Mouse (Mus musculus): ENCODE results near the gene Galm. TPM values are rescaled to one million over a fixed set of nuclear protein-coding genes. Genes with fewer than 3 reads are reported as not detected.

Gene Galm
- total RNA-seq, 1 experiment from 2014 or later, result 12.1 TPM

DNA sequence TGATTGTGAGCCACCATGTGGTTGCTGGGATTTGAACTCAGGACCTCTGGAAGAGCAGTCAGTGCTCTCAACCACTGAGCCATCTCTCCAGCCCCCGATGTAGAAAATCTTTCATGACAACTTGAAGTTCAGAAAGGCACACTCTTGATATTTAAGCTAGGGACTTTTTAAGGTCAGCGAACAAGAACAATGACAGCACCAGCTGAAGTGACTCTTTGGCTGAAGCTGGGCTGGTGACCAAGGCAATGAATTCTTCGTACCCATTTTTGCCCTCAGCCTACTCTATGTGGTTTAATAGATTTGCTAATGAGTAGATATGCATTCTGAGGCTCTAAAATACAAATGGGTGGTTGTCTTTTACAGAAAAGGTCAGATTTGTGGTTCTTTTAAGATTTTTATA, 6.9 kb upstream of the Galm start:
- ATAC-seq (replicated peaks in 1 of 2; ENCODE audit: insufficient read depth in 1 of 2, low FRiP score in 2 of 2, low TSS enrichment in 1 of 2, low read depth in 1 of 2, poor library complexity in 2 of 2, severe bottlenecking in 2 of 2), result no peak

DNA sequence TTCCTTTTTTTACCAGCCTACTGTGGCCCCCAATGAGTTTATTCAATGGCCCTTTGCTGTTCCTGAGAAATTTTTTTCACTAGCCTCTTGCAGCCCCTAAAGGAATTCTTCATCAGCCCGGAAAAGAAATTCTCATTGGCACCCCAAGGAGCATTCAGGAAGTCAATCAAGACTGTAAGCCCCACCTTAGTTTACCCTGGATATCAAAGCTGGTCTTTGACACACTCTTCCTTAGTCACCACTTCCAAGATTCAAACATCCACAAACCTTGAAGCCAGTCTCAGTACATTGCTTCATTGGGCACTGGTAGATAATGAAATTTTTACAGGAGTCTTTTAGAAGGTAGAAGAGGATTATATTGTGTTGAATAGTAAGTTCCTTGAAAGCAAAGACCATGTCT, 5.4 kb upstream of the Galm start:
- no peak for ATAC-seq (replicated peaks in 1 of 2; ENCODE audit: insufficient read depth in 1 of 2, low FRiP score in 2 of 2, low TSS enrichment in 1 of 2, low read depth in 1 of 2, poor library complexity in 2 of 2, severe bottlenecking in 2 of 2)

DNA sequence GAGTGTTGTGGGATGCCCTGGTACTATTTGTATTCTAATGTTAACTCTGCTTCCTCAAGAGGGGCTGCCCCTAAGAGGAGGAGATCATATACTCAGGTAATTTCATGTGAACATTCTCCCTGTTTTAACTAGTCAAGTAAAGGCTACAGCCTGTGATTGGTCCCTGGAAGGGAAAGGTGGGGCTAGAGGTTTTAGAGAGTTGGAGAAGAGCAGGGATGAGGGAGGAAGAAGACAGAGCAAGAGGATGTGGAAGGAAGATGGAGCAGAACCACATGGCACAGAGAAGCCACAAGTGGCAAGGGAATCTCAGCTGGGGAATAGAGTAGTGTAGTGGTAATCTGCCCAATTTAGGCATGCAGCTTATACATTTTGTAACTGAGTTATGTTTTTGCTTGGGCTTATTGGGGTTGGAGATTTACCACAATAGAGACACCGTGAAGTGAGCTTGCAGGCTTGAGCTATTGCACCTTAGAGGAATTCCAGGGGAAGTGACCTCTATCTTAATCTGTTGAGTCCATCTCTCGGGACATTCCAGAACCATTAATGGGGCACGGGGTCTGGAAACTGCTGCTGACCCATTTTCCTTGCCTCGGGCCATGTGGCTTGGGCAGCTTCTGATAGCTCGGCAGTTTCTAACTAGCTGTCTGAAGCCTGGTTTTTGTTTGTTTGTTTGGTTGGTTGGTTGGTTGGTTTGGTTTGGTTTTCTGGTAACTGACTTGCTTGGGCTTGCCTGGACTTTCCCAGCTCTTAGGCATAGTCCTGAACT, 2.1 kb upstream of the Galm start:
- ATAC-seq (replicated peaks in 1 of 2; ENCODE audit: insufficient read depth in 1 of 2, low FRiP score in 2 of 2, low TSS enrichment in 1 of 2, low read depth in 1 of 2, poor library complexity in 2 of 2, severe bottlenecking in 2 of 2), result no peak

DNA sequence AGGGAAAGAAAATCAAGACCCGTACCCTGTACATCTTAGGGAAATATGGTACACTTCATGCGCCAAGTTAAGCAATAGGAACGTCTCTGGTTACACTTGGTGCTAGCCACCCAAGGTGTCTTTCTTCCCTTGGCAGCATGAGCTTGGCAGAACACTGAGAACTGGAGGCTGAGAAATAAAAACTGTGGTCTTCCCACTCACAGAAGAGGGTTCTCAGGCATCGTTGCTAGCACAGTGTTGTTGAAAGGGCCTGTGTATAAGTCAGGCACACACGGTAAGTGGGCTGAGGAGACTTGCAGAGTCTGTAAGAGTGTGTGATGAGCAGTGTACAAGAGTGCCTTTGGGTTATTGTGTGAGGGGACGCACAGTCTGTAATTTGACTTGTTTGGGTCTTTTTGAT, 1.1 kb upstream of the Galm start:
- no peak for ATAC-seq (replicated peaks in 1 of 2; ENCODE audit: insufficient read depth in 1 of 2, low FRiP score in 2 of 2, low TSS enrichment in 1 of 2, low read depth in 1 of 2, poor library complexity in 2 of 2, severe bottlenecking in 2 of 2)

DNA sequence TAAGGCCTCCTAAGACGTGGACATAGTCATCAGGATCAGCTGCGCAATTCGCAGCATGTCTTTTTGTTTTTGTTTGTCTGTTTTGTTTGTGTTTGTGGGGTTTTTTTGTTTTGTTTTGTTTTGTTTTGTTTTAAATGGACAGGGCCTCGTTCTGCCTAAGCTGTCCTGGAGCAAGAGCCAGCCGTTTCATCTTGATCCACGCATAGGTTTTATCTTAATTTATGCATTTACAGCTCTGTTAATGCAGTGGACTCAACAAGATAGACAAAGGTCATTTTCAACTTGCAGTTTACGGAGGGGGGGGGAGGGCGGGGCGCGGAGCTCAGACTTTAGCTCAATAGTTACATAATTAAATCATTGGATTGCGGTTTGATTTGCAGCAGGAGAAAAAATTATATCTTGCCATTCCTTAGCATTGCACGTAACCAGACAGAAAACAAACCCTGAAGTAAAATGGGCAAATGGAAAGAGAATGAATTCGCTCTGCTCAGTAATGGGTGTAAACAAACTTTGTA, 1.3 kb downstream of the Galm start:
- no peak for ATAC-seq (replicated peaks in 1 of 2; ENCODE audit: insufficient read depth in 1 of 2, low FRiP score in 2 of 2, low TSS enrichment in 1 of 2, low read depth in 1 of 2, poor library complexity in 2 of 2, severe bottlenecking in 2 of 2)

DNA sequence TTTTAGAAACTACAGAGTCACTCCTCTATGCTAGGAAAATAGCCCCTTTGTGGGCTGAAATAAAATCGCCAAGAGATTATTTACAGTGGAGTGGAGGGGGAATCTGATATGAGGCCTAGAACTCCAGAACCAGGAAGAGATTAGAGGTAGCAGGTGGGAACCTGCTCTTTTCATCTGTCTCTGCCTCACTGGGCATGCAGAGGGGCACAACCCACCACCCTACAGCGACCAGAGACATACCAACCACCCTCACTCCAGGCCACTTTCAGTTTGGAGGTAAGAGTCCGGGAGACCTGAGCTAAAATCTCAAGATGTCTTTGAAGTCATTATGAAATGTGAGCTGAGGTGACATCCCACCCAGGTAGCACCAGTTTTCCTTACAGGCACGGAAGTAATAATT, 2.1 kb downstream of the Galm start:
- no peak for ATAC-seq (replicated peaks in 1 of 2; ENCODE audit: insufficient read depth in 1 of 2, low FRiP score in 2 of 2, low TSS enrichment in 1 of 2, low read depth in 1 of 2, poor library complexity in 2 of 2, severe bottlenecking in 2 of 2)

DNA sequence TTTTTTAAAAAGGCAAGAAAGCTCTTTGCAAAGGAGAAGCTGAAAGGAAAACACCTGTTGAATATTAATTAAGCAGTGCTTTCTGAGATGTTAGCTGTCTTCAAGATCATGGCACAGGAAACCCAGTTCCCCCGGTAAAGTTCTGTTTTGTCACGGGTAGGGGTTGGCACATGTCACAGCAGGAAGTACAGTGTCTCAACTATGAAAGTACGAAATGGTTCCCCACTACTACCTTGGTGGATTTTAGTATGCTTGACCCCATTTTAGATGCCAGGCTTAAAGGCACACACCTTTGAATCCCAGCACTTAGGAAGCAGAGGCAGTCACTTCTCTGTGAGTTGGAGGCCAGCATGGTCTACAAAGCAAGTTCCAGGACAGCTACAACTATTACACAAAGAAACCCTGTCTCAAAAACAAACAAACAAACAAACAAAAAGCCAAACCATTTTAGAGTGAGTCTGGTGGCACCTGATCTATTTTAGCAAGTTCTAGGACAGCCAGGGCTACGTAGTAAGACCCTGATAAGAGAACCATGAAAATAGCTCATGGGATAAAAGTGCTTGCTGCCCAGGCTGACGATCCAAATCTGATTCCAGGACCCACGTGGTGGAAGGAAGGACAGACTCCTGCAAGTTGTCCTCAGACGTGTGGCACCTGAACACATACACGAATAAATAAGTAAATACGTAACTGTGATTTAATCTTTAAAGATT, 3.6 kb downstream of the Galm start:
- ATAC-seq (replicated peaks in 1 of 2; ENCODE audit: insufficient read depth in 1 of 2, low FRiP score in 2 of 2, low TSS enrichment in 1 of 2, low read depth in 1 of 2, poor library complexity in 2 of 2, severe bottlenecking in 2 of 2), result peak in 1 of 2 experiments; percentile 43; a peak in 1 of 4 replicates

DNA sequence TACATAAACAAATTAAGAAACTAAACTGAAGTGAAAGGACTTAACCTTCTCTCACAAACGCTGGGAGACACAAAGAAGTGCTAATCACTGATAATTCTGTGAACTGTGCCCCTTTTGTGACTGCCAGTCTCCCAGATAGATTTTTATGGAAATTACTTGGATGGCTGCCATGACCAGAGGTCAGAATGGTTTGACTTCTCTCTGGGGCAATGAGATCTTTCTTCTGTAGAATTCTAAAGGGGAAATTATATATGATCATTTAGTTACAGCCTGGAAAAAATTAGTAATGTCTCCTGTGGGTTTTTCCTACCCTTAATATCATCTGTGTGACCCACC, 4.1 kb downstream of the Galm start:
- no peak for ATAC-seq (replicated peaks in 1 of 2; ENCODE audit: insufficient read depth in 1 of 2, low FRiP score in 2 of 2, low TSS enrichment in 1 of 2, low read depth in 1 of 2, poor library complexity in 2 of 2, severe bottlenecking in 2 of 2)

DNA sequence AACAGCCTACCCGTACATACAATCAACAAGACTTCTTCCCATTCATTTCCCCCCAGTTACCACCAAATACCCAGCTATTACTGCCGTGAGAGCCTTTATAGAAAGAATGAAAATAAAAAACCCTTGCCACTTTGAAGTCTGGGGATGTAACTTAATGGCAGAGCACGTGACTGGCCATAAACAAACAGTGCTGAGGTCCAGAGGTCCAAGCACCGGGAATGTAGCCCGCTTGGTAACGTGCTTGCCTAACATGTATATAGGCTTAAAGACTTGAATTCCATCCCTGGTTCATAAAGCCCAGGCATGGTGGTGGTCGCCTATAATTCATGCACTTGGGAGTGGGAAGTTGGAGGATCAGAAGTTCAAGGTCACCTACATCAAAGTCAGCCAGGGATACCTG, 4.6 kb downstream of the Galm start:
- no peak for ATAC-seq (replicated peaks in 1 of 2; ENCODE audit: insufficient read depth in 1 of 2, low FRiP score in 2 of 2, low TSS enrichment in 1 of 2, low read depth in 1 of 2, poor library complexity in 2 of 2, severe bottlenecking in 2 of 2)

DNA sequence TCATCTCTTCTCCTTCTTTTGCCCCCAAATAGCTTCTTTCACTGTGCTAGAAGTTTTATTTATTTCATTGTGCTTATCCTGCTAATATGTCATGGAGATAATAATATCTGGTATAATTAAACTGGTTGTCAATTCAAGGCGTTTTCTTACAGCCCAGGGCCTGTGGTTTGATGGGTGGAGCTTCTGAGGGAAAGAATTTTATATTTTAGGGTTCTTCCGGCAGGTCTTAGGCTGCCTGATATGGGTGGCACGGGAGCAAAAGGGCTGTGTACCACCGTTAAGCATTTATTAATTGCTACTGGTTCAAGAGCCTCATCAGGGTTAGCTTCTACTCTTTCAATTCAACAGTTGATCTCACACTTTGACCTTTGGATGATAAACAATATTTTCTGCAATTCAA, 5.2 kb downstream of the Galm start:
- no peak for ATAC-seq (replicated peaks in 1 of 2; ENCODE audit: insufficient read depth in 1 of 2, low FRiP score in 2 of 2, low TSS enrichment in 1 of 2, low read depth in 1 of 2, poor library complexity in 2 of 2, severe bottlenecking in 2 of 2)

DNA sequence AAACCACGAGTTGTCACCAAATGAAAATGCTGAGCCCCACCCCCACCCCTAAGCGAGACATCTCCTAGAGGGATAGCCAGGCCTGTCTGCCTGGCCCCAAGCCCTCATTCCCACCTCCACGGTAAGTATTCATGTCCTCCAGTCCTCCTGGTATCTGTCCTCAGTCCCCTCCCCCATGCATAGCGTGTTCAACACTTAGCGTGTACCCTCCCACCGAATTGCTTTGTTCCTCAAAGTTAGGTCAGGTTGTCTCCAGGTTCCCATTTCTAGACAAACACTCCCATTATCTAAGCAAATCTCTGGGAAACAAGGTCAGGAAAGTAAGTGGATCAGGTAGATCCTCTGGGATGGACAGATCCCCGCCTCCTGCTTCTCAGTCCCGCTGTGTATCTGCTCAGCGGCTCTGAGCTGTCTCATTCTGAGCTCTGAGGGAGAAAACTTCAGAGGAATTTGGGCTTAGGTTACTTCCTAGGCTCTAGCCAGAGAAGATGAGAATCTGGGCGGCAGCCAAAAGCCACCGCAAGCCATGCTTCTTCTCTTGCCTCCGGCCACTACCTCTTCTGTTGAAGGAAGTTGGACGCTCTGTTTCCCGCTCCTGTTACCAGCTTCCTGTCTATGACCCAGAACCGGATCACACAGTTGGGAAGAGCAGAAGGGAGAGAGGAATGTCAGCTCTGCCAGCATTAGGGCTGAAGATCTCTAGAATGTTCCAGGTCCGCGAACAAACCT, 11.3 kb downstream of the Galm start:
- peak; percentile 20 to 70; a peak in 1 of 4 replicates for ATAC-seq (replicated peaks in 1 of 2; ENCODE audit: insufficient read depth in 1 of 2, low FRiP score in 2 of 2, low TSS enrichment in 1 of 2, low read depth in 1 of 2, poor library complexity in 2 of 2, severe bottlenecking in 2 of 2)

DNA sequence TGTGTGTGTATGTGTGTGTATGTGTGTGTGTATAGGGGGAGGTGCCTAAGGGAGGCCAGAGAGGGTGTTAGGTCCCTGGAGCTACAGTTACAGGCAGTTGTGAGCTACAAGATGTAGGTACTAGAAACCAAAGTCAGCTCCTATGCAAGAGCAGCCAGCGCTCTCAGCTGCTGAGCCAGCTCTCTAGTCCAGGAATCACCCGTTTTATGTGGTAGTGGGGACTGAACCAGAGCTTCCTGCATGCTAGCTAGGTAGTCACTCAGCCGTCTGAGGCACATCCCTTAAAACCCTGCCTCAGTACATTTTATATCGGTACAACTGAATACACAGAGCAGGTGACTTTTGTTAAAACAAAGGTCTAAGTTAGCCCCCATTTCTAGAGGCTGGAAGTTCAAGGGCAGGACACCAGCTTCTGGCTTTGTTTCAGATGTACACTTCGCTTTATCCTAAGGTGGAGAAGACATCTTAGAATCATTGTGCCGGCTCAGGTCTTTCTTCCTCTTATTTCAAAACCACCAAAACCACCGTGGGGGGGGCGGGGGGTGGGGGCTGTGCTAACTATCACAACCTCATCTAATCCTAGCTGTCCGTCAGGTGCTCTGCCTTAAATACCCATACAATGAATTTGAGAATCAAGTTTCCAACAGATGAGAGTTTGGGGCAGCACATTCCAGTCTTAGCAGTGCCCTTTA, 12.6 kb downstream of the Galm start:
- ATAC-seq (replicated peaks in 1 of 2; ENCODE audit: insufficient read depth in 1 of 2, low FRiP score in 2 of 2, low TSS enrichment in 1 of 2, low read depth in 1 of 2, poor library complexity in 2 of 2, severe bottlenecking in 2 of 2), result peak; percentile 54 to 81

DNA sequence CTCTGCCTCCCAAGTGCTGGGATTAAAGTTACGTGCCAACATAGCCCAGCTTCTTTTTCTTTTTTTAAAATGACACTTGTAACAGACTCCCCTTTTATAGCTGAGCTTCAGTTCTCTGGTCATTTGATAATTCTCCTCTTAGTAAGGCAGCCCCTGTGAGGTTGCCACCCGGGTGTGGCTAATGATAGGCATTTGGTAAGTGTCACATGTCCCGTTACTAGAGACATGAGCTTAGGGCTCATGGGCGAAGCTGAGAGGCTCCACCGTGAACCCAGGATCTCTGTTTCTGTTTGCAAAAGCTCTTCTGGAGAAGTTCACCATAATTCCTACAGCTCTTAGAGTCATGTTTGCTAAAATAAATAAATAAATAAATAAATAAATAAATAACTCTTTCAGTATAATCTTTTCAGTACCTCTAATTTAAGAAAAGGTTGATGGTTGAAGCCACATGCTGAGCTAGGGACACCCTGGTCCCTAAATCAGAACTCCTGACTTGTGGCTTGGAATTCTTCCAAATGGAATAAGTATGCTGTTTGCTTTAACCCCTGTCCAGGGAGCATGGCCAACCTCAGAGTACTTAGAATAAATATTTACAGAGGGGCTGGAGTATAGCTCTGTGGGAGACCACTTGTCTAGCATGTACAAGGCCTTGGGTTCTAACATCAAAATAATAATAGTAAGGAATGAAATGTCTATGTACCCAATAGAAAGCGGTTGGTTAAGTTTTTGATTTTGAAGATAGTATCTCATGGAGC, 16.4 kb downstream of the Galm start:
- ATAC-seq (replicated peaks in 1 of 2; ENCODE audit: insufficient read depth in 1 of 2, low FRiP score in 2 of 2, low TSS enrichment in 1 of 2, low read depth in 1 of 2, poor library complexity in 2 of 2, severe bottlenecking in 2 of 2), result no peak

DNA sequence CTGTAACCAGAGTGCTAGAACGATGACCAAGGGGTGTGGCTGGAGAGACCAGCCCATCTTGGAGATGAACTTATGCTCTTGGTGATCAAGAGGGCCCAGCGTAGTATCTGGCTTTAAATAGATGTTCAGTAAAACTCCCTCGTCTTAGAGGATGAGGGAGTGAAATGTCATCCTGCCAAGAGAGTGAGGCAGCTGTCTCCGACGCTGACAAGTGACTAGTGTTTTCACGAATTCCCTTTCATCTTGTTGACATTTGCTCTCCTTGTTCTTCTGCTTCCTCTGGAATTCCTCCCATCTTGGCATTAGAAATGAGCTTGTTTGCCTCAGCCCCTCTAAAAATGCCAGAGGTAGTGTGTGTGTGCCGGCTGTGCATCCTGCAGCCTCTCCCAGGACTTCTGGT, 17.9 kb downstream of the Galm start:
- no peak for ATAC-seq (replicated peaks in 1 of 2; ENCODE audit: insufficient read depth in 1 of 2, low FRiP score in 2 of 2, low TSS enrichment in 1 of 2, low read depth in 1 of 2, poor library complexity in 2 of 2, severe bottlenecking in 2 of 2)

DNA sequence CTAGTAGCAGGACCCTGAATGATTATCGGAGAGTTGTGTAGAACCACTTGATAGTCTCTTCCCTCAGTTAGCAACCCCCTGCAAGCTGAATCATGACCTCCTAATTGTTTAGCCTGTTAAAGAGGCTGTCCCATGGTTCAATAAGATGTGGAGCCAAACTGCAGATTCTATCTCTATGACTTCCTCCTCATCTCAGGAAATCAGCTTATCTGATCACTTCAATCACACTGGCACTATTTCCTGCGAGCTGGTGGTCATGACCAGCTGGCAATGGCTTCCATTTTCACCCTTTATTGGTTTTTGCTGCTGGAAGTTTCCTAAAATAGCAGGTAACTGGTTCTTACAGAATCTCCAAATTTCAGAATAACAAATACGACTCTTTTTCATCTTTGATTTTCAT, 18.5 kb downstream of the Galm start:
- ATAC-seq (replicated peaks in 1 of 2; ENCODE audit: insufficient read depth in 1 of 2, low FRiP score in 2 of 2, low TSS enrichment in 1 of 2, low read depth in 1 of 2, poor library complexity in 2 of 2, severe bottlenecking in 2 of 2), result peak in 1 of 2 experiments; percentile 21; a peak in 2 of 4 replicates

DNA sequence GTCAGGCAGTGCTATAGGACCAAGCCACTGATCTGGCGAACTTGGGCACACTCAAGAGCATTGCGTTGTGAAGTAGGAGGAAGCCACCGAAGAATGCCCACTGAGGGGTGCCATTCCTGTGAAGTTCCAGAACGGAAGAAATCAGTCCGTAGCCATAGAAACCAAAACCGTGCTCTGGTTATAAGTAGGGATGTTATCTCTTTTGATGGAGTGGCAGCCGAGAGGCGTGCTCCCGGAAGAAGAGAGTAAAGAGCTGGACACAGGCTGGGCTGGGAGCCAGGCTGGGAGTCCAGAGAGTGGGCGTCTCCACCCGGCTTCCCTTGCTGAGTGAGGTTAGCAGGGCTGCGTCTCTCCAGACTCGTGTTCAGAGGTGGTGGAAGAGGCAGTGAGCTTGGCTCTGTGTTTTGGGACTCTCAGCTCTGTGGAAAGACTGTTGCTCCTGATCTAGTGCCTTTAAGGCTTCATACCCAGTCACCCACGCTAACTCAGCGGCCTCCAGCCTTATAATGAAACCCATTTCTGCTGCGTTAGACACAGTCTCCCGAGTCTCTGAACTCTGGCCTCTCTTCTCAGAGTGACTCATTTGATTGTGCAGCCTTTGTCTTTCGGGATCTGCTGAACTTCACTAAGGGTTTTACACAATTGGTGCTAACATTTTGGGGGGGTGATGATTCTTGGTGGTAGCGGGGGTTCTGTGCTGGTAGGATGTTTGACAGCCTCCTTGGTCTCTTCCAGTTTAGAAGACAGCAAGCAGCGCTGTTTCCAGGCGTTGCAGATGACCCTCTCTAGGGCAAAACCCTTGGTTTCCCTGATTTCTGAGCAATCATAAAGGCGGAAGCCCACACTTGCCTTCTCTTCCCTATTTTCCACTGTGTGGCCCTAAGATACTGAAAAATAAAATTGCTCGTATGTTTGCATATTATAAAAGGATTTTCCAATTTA, 21.1 kb downstream of the Galm start:
- no peak for ATAC-seq (replicated peaks in 1 of 2; ENCODE audit: insufficient read depth in 1 of 2, low FRiP score in 2 of 2, low TSS enrichment in 1 of 2, low read depth in 1 of 2, poor library complexity in 2 of 2, severe bottlenecking in 2 of 2)

Data from hematopoietic stem cell, adult 5-6 weeks (primary cell).